Mouse (Mus musculus) CD4-positive, CD25-positive, alpha-beta regulatory T cell (primary cell): Measurements from ENCODE around the gene Nkpd1. TPM values are rescaled to one million over a fixed set of nuclear protein-coding genes. Genes with fewer than 3 reads are reported as not detected.

Experiments used
- polyA plus RNA-seq: library from polyadenylated mRNA; unstranded; fragments of 100-300 nt; shearing (Covaris generic); gene quantifications from one replicate; pipeline ENCODE4 v1.2.1, GENCODE M21; 2017

Gene Nkpd1
- polyA plus RNA-seq = not detected

GRCm38 (mm10) chr7:19517652-19518365 lies at the start of gene Nkpd1:
Nkpd1 (plus strand) TSS chr7:19517838.

GRCm38 (mm10) chr7:19508150-19508923 lies 9.3 kb upstream of the Nkpd1 start, which contains the start of the genes Bloc1s3 and Trappc6a:
Bloc1s3 (minus strand) TSS chr7:19508367.
Trappc6a (plus strand) TSS chr7:19508395.

GRCm38 (mm10) chr7:19562643-19563410 lies 45.2 kb downstream of the Nkpd1 start, which contains the start of gene Ppp1r37:
Ppp1r37 (minus strand) TSS chr7:19563076.

Other genes with a start within 250 kb of the Nkpd1 start
- 303 TPM for gene Vasp, start 246.0 kb upstream of the Nkpd1 start, polyA plus RNA-seq
- gene Ppm1n, start 237.8 kb upstream of the Nkpd1 start, polyA plus RNA-seq = 2.4 TPM
- 0.34 TPM for gene Rtn2, start 235.2 kb upstream of the Nkpd1 start, polyA plus RNA-seq
- gene Fosb, start 207.8 kb upstream of the Nkpd1 start, polyA plus RNA-seq = 0.72 TPM
- gene Ercc1, start 173.1 kb upstream of the Nkpd1 start, polyA plus RNA-seq = 77.0 TPM
- gene Cd3eap, start 158.4 kb upstream of the Nkpd1 start, polyA plus RNA-seq = 14.5 TPM
- gene Ppp1r13l, start 158.1 kb upstream of the Nkpd1 start, polyA plus RNA-seq = 0.38 TPM
- gene Ercc2, start 135.8 kb upstream of the Nkpd1 start, polyA plus RNA-seq = 9.2 TPM
- 27.0 TPM for gene Klc3, start 113.7 kb upstream of the Nkpd1 start, polyA plus RNA-seq
- 0.19 TPM for gene Ckm, start 113.1 kb upstream of the Nkpd1 start, polyA plus RNA-seq
- 9.0 TPM for gene Mark4, start 59.0 kb upstream of the Nkpd1 start, polyA plus RNA-seq
- not detected for gene Exoc3l2, start 54.5 kb upstream of the Nkpd1 start, polyA plus RNA-seq
- 11.3 TPM for gene Bloc1s3, start 9.5 kb upstream of the Nkpd1 start, polyA plus RNA-seq
- gene Trappc6a, start 9.4 kb upstream of the Nkpd1 start, polyA plus RNA-seq = 123 TPM
- gene Ppp1r37, start 45.2 kb downstream of the Nkpd1 start, polyA plus RNA-seq = 18.0 TPM
- gene Zfp296, start 59.4 kb downstream of the Nkpd1 start, polyA plus RNA-seq = 1.4 TPM
- gene Gemin7, start 59.8 kb downstream of the Nkpd1 start, polyA plus RNA-seq = 120 TPM
- 75.0 TPM for gene Clasrp, start 86.6 kb downstream of the Nkpd1 start, polyA plus RNA-seq
- gene Relb, start 111.6 kb downstream of the Nkpd1 start, polyA plus RNA-seq = 87.1 TPM
- 156 TPM for gene Clptm1, start 147.2 kb downstream of the Nkpd1 start, polyA plus RNA-seq
- gene Apoc2, start 160.1 kb downstream of the Nkpd1 start, polyA plus RNA-seq = not detected
- gene Gm44805, start 163.6 kb downstream of the Nkpd1 start, polyA plus RNA-seq = not detected
- gene Apoc4, start 163.6 kb downstream of the Nkpd1 start, polyA plus RNA-seq = not detected
- 0.99 TPM for gene Apoc1, start 174.8 kb downstream of the Nkpd1 start, polyA plus RNA-seq
- gene Apoe, start 181.3 kb downstream of the Nkpd1 start, polyA plus RNA-seq = 23.1 TPM
- gene Tomm40, start 197.6 kb downstream of the Nkpd1 start, polyA plus RNA-seq = 89.0 TPM
- gene Nectin2, start 232.6 kb downstream of the Nkpd1 start, polyA plus RNA-seq = 1.2 TPM